Mouse (Mus musculus): Measurements from ENCODE around the gene Capza1.
"Not testable (repeated sequence)": the region's sequence is repeated elsewhere in the genome, so short reads cannot be mapped to it uniquely, and the experiment has no call there.

Capza1 gene

GRCm38 (mm10) chr3:104863786-104864650 lies at the start of gene Capza1, which contains the start of gene St7l:
TSS of gene Capza1 (minus strand) at chr3:104864505.
TSS of gene St7l (plus strand) at chr3:104864005.
- peak; percentile 83 for DNase-seq (ENCODE audit: low read depth, low spot score)

GRCm38 (mm10) chr3:104909195-104909594 lies 44.9 kb upstream of the Capza1 start:
- no peak for DNase-seq (ENCODE audit: low read depth, low spot score)

- no peak for DNase-seq (ENCODE audit: low read depth, low spot score)
Measured at GRCm38 (mm10) chr3:104906007-104906406, 41.7 kb upstream of the Capza1 start.

GRCm38 (mm10) chr3:104905389-104905788 lies 41.1 kb upstream of the Capza1 start:
- no peak for DNase-seq (ENCODE audit: low read depth, low spot score)

GRCm38 (mm10) chr3:104901154-104901553 lies 36.8 kb upstream of the Capza1 start:
- DNase-seq (ENCODE audit: low read depth, low spot score), result no peak

GRCm38 (mm10) chr3:104896141-104896540 lies 31.8 kb upstream of the Capza1 start:
- DNase-seq (ENCODE audit: low read depth, low spot score), result no peak

GRCm38 (mm10) chr3:104888585-104888984 lies 24.3 kb upstream of the Capza1 start:
- DNase-seq (ENCODE audit: low read depth, low spot score), result no peak

GRCm38 (mm10) chr3:104869611-104870010 lies 5.3 kb upstream of the Capza1 start:
- no peak for DNase-seq (ENCODE audit: low read depth, low spot score)

GRCm38 (mm10) chr3:104866674-104867073 lies 2.4 kb upstream of the Capza1 start:
- DNase-seq (ENCODE audit: low read depth, low spot score), result not testable (repeated sequence)

GRCm38 (mm10) chr3:104865341-104865788 lies 1.1 kb upstream of the Capza1 start:
- no peak for DNase-seq (ENCODE audit: low read depth, low spot score)

GRCm38 (mm10) chr3:104864651-104865340 lies 491 bp upstream of the Capza1 start:
- DNase-seq (ENCODE audit: low read depth, low spot score), result peak; percentile 75

- no peak for DNase-seq (ENCODE audit: low read depth, low spot score)
Measured at GRCm38 (mm10) chr3:104858560-104858959, 5.7 kb downstream of the Capza1 start.

- DNase-seq (ENCODE audit: low read depth, low spot score), result no peak
Measured at GRCm38 (mm10) chr3:104856106-104856505, 8.2 kb downstream of the Capza1 start.

- no peak for DNase-seq (ENCODE audit: low read depth, low spot score)
Measured at GRCm38 (mm10) chr3:104854866-104855265, 9.4 kb downstream of the Capza1 start.

GRCm38 (mm10) chr3:104854465-104854864 lies 9.8 kb downstream of the Capza1 start:
- DNase-seq (ENCODE audit: low read depth, low spot score), result no peak

GRCm38 (mm10) chr3:104846601-104847000 lies 17.7 kb downstream of the Capza1 start:
- DNase-seq (ENCODE audit: low read depth, low spot score), result no peak

- DNase-seq (ENCODE audit: low read depth, low spot score), result no peak
Measured at GRCm38 (mm10) chr3:104841049-104841448, 23.3 kb downstream of the Capza1 start.

GRCm38 (mm10) chr3:104835797-104836196 lies 28.5 kb downstream of the Capza1 start:
- no peak for DNase-seq (ENCODE audit: low read depth, low spot score)

GRCm38 (mm10) chr3:104822413-104822812 lies 41.9 kb downstream of the Capza1 start:
- DNase-seq (ENCODE audit: low read depth, low spot score), result no peak

- DNase-seq (ENCODE audit: low read depth, low spot score), result no peak
Measured at GRCm38 (mm10) chr3:104820426-104820825, 43.9 kb downstream of the Capza1 start.

- DNase-seq (ENCODE audit: low read depth, low spot score), result no peak
Measured at GRCm38 (mm10) chr3:104818749-104819134, 45.6 kb downstream of the Capza1 start.

- DNase-seq (ENCODE audit: low read depth, low spot score), result peak; percentile 83
Measured at GRCm38 (mm10) chr3:104817991-104818748, 46.1 kb downstream of the Capza1 start, which contains the start of gene Mov10. TSS of gene Mov10 (minus strand) at chr3:104818563.
